Mouse (Mus musculus): Measurements from ENCODE around the gene Wdr20. TPM values are rescaled to one million over a fixed set of nuclear protein-coding genes. Genes with fewer than 3 reads are reported as not detected.

Gene Wdr20
- polyA plus RNA-seq, 1 experiment from 2014 or later = 23.2 TPM

DNA sequence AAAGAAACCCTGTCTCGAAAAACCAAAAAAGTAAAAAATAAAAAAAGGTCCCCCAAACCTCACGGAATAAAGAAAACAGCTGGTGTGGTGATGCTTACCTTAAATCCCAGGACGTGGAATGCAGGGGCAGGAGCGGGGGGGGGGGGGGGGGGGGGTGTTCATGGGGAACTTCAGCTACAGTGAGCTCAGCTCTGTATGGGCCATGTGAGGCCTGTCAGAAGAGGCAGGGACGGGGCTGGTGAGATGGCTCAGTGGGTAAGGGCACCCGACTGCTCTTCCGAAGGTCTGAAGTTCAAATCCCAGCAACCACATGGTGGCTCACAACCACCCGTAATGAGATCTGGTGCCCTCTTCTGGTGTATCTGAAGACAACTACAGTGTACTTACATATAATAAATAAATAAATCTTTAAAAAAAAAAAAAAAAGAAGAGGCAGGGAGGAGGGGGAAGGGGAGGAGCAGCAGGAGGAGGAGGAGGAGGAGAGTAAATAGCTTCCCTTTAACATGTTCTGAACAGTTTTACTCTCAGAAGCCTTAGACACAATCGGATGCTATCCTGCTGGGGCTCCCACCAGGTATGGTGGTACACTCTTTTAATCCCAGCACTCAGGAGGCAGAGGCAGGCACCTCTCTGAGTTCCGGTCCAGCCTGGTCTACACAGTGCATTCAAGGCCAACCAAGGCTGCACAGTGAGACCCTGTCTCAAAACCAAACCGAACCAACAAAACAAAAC lies 92.7 kb downstream of the Wdr20 start:
- Histone ChIP-seq H3K4me2 (no peak overlapping the region), H3K4me1 (no peaks in the 10 kb centered on the region), H3K9ac (replicated peaks) (no peak overlapping the region), H3K36me3 (no peaks in the 10 kb centered on the region), H3K9me3 (replicated peaks) (no peaks in the 10 kb centered on the region), H3K27me3 (replicated peaks) (no peaks in the 10 kb centered on the region), H3K27ac (replicated peaks) (no peak overlapping the region), H3K4me3 (replicated peaks) (no peak overlapping the region)
- ATAC-seq (ENCODE audit: low FRiP score) = no peak
- 87% methylated on average over 10 of the region's 11 CpGs for WGBS

GRCm38 (mm10) chr12:110835182-110835581 lies 97.4 kb downstream of the Wdr20 start:
- 98% methylated on average over 3 of the region's 3 CpGs for WGBS

DNA sequence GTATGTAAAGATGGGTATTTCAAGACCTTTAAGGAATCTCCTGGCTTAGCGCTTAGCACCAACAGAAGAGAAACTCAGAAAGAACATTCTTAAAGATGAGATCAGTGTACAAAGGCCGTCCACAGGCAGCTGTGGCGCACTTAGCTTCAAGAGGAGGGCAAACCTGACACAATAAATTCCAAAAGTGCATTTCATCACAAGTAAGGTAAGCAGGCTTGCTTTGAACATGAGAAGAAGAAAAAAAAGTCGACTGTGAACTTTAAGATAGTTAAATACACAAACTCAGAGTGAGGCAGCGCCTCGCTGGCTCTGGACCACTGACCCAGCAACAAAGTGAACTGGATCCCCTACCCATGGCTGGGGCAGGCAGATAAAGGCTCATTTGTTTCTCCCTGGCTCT lies 99.0 kb downstream of the Wdr20 start:
- Histone ChIP-seq H3K4me1 (peaks cover 20% of the 10 kb centered on the region), H3K9ac (replicated peaks) (no peak overlapping the region), H3K36me3 (no peaks in the 10 kb centered on the region), H3K27me3 (replicated peaks) (no peaks in the 10 kb centered on the region), H3K4me3 (replicated peaks) (no peak overlapping the region), H3K9me3 (replicated peaks) (no peaks in the 10 kb centered on the region), H3K4me2 (no peak overlapping the region), H3K27ac (replicated peaks) (peak overlapping the region; percentile 60)
- no peak for ATAC-seq (ENCODE audit: low FRiP score)
- WGBS = 42% methylated on average over 6 of the region's 6 CpGs

More at GRCm38 (mm10) chr12:110835182-110835581, 97.4 kb downstream of the Wdr20 start:
- Histone ChIP-seq H3K9ac (replicated peaks) (no peak overlapping the region), H3K4me2 (no peak overlapping the region), H3K4me3 (replicated peaks) (no peak overlapping the region), H3K36me3 (no peaks in the 10 kb centered on the region), H3K4me1 (peaks cover 19% of the 10 kb centered on the region), H3K9me3 (replicated peaks) (no peaks in the 10 kb centered on the region), H3K27ac (replicated peaks) (no peak overlapping the region), H3K27me3 (replicated peaks) (no peaks in the 10 kb centered on the region)
- no peak for ATAC-seq (ENCODE audit: low FRiP score)

DNA sequence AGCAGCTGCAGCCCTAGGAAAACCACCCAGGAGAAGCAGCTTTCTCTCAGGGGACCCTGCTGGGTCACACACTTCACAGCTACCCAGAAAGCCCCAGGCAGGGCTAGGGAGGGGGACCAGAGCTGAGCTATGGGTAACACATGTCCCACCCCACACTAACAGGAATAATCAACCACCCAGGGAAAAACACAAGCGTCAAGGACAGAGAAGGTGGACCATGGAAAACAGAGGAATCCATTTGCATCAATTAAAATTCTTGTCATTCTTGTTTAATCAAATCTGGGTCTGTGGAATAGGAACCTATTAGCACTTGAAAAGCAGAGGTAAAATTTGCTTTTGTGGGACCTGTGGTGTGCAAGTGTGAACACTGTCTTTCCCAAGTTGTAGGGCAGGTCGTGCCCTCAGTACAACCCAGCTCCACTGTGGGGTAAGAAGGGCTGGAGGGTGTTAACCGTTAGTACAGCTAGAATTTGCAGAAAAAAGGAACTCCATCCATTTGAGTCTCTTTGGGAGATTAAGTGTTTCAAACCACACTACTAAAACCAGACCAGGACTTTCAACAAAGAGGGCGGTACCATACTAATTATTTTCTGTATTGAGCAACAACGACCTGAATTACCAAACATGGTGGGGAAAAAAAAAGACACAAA lies 99.6 kb downstream of the Wdr20 start:
- WGBS = 34% methylated on average over 5 of the region's 5 CpGs

DNA sequence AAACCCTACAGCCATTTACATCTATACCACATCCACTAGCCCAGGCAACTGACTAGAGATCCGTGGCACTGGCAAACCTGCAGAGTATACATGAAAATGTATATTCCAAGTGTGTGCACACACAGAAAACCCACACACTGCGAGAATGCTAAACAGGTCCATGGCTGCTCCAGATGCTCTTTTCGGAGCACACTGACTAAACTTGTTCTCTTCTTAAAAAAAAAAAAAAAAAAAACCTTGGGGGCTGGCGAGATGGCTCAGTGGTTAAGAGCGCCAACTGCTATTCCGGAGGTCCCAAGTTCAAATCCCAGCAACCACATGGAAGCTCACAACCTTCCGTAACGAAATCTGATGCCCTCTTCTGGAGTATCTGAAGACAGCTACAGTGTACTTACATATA lies 100.1 kb downstream of the Wdr20 start:
- ATAC-seq (ENCODE audit: low FRiP score) = no peak
- Histone ChIP-seq H3K36me3 (no peaks in the 10 kb centered on the region), H3K4me1 (peaks cover 20% of the 10 kb centered on the region), H3K27ac (replicated peaks) (no peak overlapping the region), H3K9ac (replicated peaks) (no peak overlapping the region), H3K9me3 (replicated peaks) (no peaks in the 10 kb centered on the region), H3K4me3 (replicated peaks) (no peak overlapping the region), H3K4me2 (no peak overlapping the region), H3K27me3 (replicated peaks) (no peaks in the 10 kb centered on the region)
- WGBS = 85% methylated on average over 8 of the region's 8 CpGs

More for the DNA sequence above, 99.6 kb downstream of the Wdr20 start:
- Histone ChIP-seq H3K9me3 (replicated peaks) (no peaks in the 10 kb centered on the region), H3K4me3 (replicated peaks) (no peak overlapping the region), H3K27me3 (replicated peaks) (no peaks in the 10 kb centered on the region), H3K4me1 (peaks cover 20% of the 10 kb centered on the region), H3K36me3 (no peaks in the 10 kb centered on the region), H3K9ac (replicated peaks) (no peak overlapping the region), H3K27ac (replicated peaks) (peak overlapping the region; percentile 60), H3K4me2 (no peak overlapping the region)
- ATAC-seq (ENCODE audit: low FRiP score) = no peak

GRCm38 (mm10) chr12:110840348-110841198 lies 102.8 kb downstream of the Wdr20 start, which contains the start of gene Mok:
Gene Mok (minus strand): TSS chr12:110840939.
- Histone ChIP-seq H3K27ac (replicated peaks) (peak within 1 kb of the TSS; percentile 75), H3K4me2 (peak within 1 kb of the TSS; percentile 65), H3K4me1 (peaks cover 38% of the 10 kb centered on the region), H3K36me3 (no peaks in the 10 kb centered on the region), H3K4me3 (replicated peaks) (peak within 1 kb of the TSS; percentile 73), H3K27me3 (replicated peaks) (peaks cover 17% of the 10 kb centered on the region), H3K9ac (replicated peaks) (peak within 1 kb of the TSS; percentile 58), H3K9me3 (replicated peaks) (no peaks in the 10 kb centered on the region)
- under 1% methylated on average over 71 of the region's 71 CpGs for WGBS
- ATAC-seq (ENCODE audit: low FRiP score) = peak; percentile 88

GRCm38 (mm10) chr12:110841731-110842493 lies 104.2 kb downstream of the Wdr20 start:
- H3K27me3 ChIP-seq (replicated peaks) = peaks cover 29% of the 10 kb centered on the region
- no peak overlapping the region for H3K27ac ChIP-seq (replicated peaks)
- H3K4me3 ChIP-seq (replicated peaks) = no peak overlapping the region
- peaks cover 43% of the 10 kb centered on the region for H3K4me1 ChIP-seq
- 76% methylated on average over 5 of the region's 5 CpGs for WGBS
- 0 out of 2 replicates have a peak overlapping the region, but pooled peaks have one; percentile 65 for H3K4me2 ChIP-seq
- ATAC-seq (ENCODE audit: low FRiP score) = no peak
- H3K9me3 ChIP-seq (replicated peaks) = no peaks in the 10 kb centered on the region
- H3K36me3 ChIP-seq = no peaks in the 10 kb centered on the region
- H3K9ac ChIP-seq (replicated peaks) = no peak overlapping the region

DNA sequence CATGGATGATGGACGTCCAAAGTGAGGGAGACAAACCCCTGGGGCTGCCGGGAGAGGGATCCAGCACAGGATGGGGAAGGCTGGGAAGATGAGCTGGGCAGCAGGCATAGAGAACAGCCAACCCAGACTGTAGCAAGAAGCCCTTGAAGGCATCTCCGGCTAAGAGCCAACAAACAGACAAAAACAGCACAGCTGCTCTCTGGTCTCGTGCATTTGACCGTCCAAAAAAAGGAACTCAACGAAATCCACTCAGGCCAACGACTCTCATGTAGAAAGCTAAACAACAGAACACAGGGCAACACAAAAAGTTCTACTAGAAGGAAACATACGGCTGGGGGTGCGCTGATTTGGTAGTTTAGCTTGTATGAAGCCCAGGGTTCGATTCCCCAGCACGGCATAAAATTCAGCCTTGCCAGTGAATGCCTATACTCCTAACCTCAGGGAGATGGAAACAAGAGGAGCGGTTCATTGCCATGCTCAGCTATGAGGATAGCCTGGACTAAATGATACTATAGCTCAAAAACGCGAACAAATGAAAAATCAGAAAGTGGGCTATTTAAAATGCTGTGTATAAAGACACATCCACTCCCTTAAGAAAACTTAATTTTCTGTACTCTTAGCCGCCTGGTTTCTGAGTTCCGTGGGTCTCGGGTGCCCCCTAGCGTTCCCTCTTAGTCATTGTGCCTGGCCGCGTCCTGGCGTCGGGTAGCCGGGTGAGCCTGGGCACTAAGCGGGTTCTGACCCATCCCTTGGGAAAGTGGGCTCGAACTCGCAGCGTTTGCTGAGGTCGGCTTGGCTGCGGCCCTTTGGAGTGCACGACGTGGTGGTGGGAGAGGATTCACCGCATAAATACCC lies 105.7 kb downstream of the Wdr20 start:
- Histone ChIP-seq H3K4me3 (replicated peaks) (peak overlapping the region; percentile 41), H3K9me3 (replicated peaks) (no peaks in the 10 kb centered on the region), H3K9ac (replicated peaks) (peak overlapping the region; percentile 39; the same call in 1 of the 2 replicates), H3K4me1 (peaks cover 37% of the 10 kb centered on the region), H3K27ac (replicated peaks) (no peak overlapping the region), H3K36me3 (no peaks in the 10 kb centered on the region), H3K4me2 (peak overlapping the region; percentile 65), H3K27me3 (replicated peaks) (peaks cover 32% of the 10 kb centered on the region)
- no peak; the same call in 1 of the 2 replicates for ATAC-seq (ENCODE audit: low FRiP score)
- 21% methylated on average over 32 of the region's 32 CpGs for WGBS

DNA sequence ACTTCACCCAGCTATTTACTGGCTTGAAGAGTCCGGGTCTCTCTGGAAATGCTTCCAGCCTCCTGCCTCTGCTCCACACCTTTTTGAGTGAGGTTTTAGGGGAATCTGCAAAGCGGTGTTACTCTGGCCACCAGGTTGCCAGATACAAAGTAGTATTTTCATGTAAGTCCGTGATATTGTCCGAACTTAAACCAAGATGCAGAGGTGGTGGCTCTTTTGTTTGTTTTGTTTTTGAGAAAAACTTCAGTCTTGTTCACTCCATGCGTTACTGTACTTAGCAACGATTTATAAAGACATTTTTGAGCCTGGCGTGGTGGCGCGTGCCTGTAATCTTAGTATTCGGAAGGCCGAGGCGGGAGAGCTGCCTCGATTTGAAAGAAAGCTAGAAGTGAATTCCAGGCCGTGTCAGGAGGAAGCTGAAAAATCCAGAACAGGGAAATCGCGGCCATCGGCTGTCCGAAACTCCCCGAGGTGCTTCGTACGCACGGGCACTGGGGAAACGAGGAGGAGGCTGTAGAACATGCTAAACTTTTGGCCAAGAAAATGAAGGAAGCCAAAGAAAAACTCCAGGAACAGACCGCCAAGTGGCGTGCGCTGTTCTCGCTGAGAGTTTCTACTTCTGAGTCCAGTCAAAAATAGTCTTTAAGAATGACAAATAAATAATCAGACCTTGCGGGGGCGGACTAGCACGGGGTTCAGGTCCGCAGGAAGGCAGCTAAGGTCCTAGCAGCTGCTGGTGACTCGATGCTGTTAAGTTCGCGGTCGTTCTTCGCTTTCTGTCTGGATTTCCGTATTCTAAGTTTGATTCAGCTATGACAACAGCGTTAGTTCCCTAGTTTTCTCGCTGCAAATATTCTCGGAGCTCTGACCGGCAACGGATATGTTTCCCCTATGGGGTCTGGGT lies 106.7 kb downstream of the Wdr20 start:
- peak overlapping the region; percentile 39; the same call in 1 of the 2 replicates for H3K9ac ChIP-seq (replicated peaks)
- H3K4me1 ChIP-seq = peaks cover 33% of the 10 kb centered on the region
- peak overlapping the region; percentile 41 for H3K4me3 ChIP-seq (replicated peaks)
- H3K36me3 ChIP-seq = no peaks in the 10 kb centered on the region
- H3K9me3 ChIP-seq (replicated peaks) = no peaks in the 10 kb centered on the region
- 0 out of 2 replicates have a peak overlapping the region, but pooled peaks have one; percentile 37 for H3K27ac ChIP-seq (replicated peaks)
- H3K27me3 ChIP-seq (replicated peaks) = peaks cover 32% of the 10 kb centered on the region
- under 1% methylated on average over 42 of the region's 42 CpGs for WGBS
- no peak for ATAC-seq (ENCODE audit: low FRiP score)
- H3K4me2 ChIP-seq = peak overlapping the region; percentile 65

Measured in neural tube, embryonic 15.5 days (tissue).